Mouse (Mus musculus): ENCODE measurements around the gene Apela. TPM values are rescaled to one million over a fixed set of nuclear protein-coding genes. Genes with fewer than 3 reads are reported as not detected.
A peak's percentile ranks its signal among the peaks of the same experiment; 100 is the strongest.
"Not testable (repeated sequence)": the region's sequence is repeated elsewhere in the genome, so short reads cannot be mapped to it uniquely, and the experiment has no call there.

Apela gene
- total RNA-seq, 2 experiments from 2014 or later: not detected

GRCm38 (mm10) chr8:65022485-65022884, 14.7 kb downstream of the Apela start:
- DNase-seq: peak; percentile 37 to 60

- DNase-seq: no peak
Observed at GRCm38 (mm10) chr8:65018423-65018822, 18.7 kb downstream of the Apela start, which contains the start of the genes Trim61 and Trim60. Trim61 (minus strand) TSS chr8:65018523. Trim60 (minus strand) TSS chr8:65018584.

DNA sequence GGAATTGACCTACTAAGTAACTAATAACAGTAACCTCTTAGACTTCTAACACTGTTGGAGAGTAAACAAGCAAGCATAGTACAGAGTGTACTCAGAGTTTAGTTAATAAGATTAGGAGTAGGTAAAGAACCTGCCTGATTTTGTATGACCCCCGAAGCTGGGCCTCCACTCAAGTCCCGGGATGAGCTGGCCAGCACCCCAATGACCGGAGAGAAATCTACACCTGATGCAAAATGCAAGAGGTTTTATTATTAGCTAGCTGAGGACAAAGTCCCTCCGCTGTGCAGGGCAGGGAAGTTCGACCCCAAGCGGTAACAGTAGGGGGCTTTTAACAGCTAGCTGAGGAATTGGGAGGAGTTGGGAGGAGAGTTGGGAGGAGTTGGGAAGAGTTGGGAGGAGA, 29.5 kb downstream of the Apela start:
- DNase-seq: not testable (repeated sequence)

GRCm38 (mm10) chr8:64998806-64999365, 38.2 kb downstream of the Apela start:
- no peak for DNase-seq

DNA sequence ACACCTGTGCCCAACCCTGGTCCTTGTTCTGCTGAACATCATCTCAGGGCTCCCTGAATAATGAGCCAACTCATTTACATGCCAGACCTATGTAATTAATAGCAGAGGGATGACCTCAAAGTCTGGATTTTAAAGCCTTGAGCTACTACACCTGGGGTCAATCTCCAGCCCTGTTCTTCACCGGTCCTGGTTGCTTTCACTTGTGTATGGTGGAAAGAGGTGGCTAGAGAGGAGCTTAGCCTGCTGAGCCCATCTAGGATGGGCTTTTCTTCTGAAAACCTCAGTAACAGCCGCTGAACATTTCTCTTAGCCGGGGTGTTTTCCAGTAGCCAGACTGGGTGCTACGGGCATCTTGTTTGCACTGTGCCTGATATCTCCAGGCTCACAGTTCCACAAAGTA, 49.4 kb downstream of the Apela start, which contains the start of gene Trim75:
TSS of gene Trim75 (minus strand) at position 101 of the 400 bp plus-strand sequence.
- DNase-seq: no peak

- DNase-seq: no peak
Observed at GRCm38 (mm10) chr8:64983150-64983897, 53.8 kb downstream of the Apela start.

Other genes with a start within 250 kb of the Apela start
- gene Klhl2, start 187.3 kb downstream of the Apela start, total RNA-seq (2021): 100 to 1,000 TPM; 321 to 328 TPM
- gene Tmem192, start 90.2 kb downstream of the Apela start, total RNA-seq (2021): 10 to 100 TPM; 22.1 to 22.9 TPM
- not detected for gene Trim75, start 49.5 kb downstream of the Apela start, total RNA-seq (2021)
- gene Trim61, start 18.8 kb downstream of the Apela start, total RNA-seq (2021): not detected
- not detected for gene Trim60, start 18.8 kb downstream of the Apela start, total RNA-seq (2021)
- not detected for gene Gm10663, start 37.7 kb upstream of the Apela start, total RNA-seq (2021)
- not detected for gene BC030870, start 92.2 kb upstream of the Apela start, total RNA-seq (2021)